Mouse (Mus musculus) embryonic fibroblast, embryonic 13.5 days (primary cell): Measurements from ENCODE around the gene Rps21. TPM values are rescaled to one million over a fixed set of nuclear protein-coding genes. Genes with fewer than 3 reads are reported as not detected.
"Not testable (repeated sequence)": the region's sequence is repeated elsewhere in the genome, so short reads cannot be mapped to it uniquely, and the experiment has no call there.

Experiments
- H3K27ac ChIP-seq: 2 replicates; pipeline ENCODE4 v1.5.1; 2012; ENCODE audit warnings: low read length, control low read depth, inconsistent platforms; ENCODE audit not compliant: insufficient read depth
- H3K4me1 ChIP-seq: 2 replicates; pipeline ENCODE4 v1.6.1; 2011; ENCODE audit warnings: low read length; ENCODE audit not compliant: control insufficient read depth, insufficient read depth
- H3K4me3 ChIP-seq: 2 replicates; pipeline ENCODE4 v1.5.1; 2011; ENCODE audit warnings: mild to moderate bottlenecking, control low read depth, low read length; ENCODE audit not compliant: insufficient read depth
- CTCF ChIP-seq: IDR thresholded peaks from 2 replicates; pipeline ENCODE4 v1.5.1; 2011; ENCODE audit warnings: mild to moderate bottlenecking, control low read depth, low read length, moderate library complexity, borderline replicate concordance; ENCODE audit not compliant: insufficient read depth
- POLR2A ChIP-seq: IDR thresholded peaks from 2 replicates; pipeline ENCODE4 v1.6.1; 2011; ENCODE audit warnings: low read depth, mild to moderate bottlenecking, control low read depth, low read length, moderate library complexity
- polyA plus RNA-seq: library from polyadenylated mRNA; stranded (reverse); fragments of >200 nt; gene quantifications from 2 replicates; pipeline ENCODE4 v1.2.4, GENCODE M21; 2011; ENCODE audit warnings: low read depth; ENCODE audit not compliant: missing spikeins, insufficient read length

Gene Rps21
- polyA plus RNA-seq, 1 experiment: 1,138 TPM

- TF ChIP-seq CTCF (no peak), POLR2A (no peak; the same call in 1 of the 2 replicates)
- peak overlapping the region; percentile 77 for H3K27ac ChIP-seq
- H3K4me1 ChIP-seq: peaks cover 4% of the 10 kb centered on the region; the same call in 1 of the 2 replicates
- peak overlapping the region; percentile 49 for H3K4me3 ChIP-seq
These were observed 729 bp upstream of the Rps21 start for GRCm38 (mm10) chr2:180256296-180257000.

GRCm38 (mm10) chr2:180257963-180258865 lies 1.0 kb downstream of the Rps21 start:
- 0 out of 2 replicates have a peak overlapping the region, but pooled peaks have one; percentile 38 for H3K27ac ChIP-seq
- peaks cover 4% of the 10 kb centered on the region; the same call in 1 of the 2 replicates for H3K4me1 ChIP-seq
- TF ChIP-seq POLR2A (0 out of 2 replicates have a peak, but pooled peaks have one; percentile 27), CTCF (no peak)

GRCm38 (mm10) chr2:180258951-180259484 lies 1.8 kb downstream of the Rps21 start:
- H3K4me3 ChIP-seq, H3K4me1 ChIP-seq, H3K27ac ChIP-seq: not testable (repeated sequence)

More at GRCm38 (mm10) chr2:180257963-180258865, 1.0 kb downstream of the Rps21 start:
- peak overlapping the region; percentile 93 for H3K4me3 ChIP-seq

- not testable (repeated sequence) for H3K4me3 ChIP-seq, H3K4me1 ChIP-seq, H3K27ac ChIP-seq
- 0 out of 2 replicates have a peak, but pooled peaks have one; percentile 6 for TF ChIP-seq POLR2A
These were observed 2.8 kb downstream of the Rps21 start for GRCm38 (mm10) chr2:180259826-180260609.

GRCm38 (mm10) chr2:180260610-180261480 lies 3.7 kb downstream of the Rps21 start:
- Histone ChIP-seq H3K4me3 (no peak overlapping the region), H3K4me1 (peaks cover 4% of the 10 kb centered on the region; the same call in 1 of the 2 replicates), H3K27ac (no peak overlapping the region)
- TF ChIP-seq POLR2A (peak; percentile 30; the same call in 1 of the 2 replicates), CTCF (no peak)

GRCm38 (mm10) chr2:180261901-180262300 lies 4.7 kb downstream of the Rps21 start:
- H3K4me1 ChIP-seq: peaks cover 4% of the 10 kb centered on the region; the same call in 1 of the 2 replicates
- TF ChIP-seq CTCF (no peak), POLR2A (no peak)
- no peak overlapping the region for H3K4me3 ChIP-seq
- H3K27ac ChIP-seq: no peak overlapping the region

GRCm38 (mm10) chr2:180262441-180262840 lies 5.3 kb downstream of the Rps21 start:
- Histone ChIP-seq H3K27ac (no peak overlapping the region), H3K4me3 (no peak overlapping the region), H3K4me1 (peaks cover 4% of the 10 kb centered on the region; the same call in 1 of the 2 replicates)
- TF ChIP-seq CTCF (no peak), POLR2A (no peak)

- H3K27ac ChIP-seq: no peak overlapping the region
- peaks cover 4% of the 10 kb centered on the region; the same call in 1 of the 2 replicates for H3K4me1 ChIP-seq
These were observed 5.7 kb downstream of the Rps21 start for GRCm38 (mm10) chr2:180262891-180263290.

More at GRCm38 (mm10) chr2:180262891-180263290, 5.7 kb downstream of the Rps21 start:
- no peak overlapping the region for H3K4me3 ChIP-seq
- TF ChIP-seq CTCF: no peak
- no peak for TF ChIP-seq POLR2A
